Mouse (Mus musculus): ENCODE data around the gene Ankrd6. TPM values are rescaled to one million over a fixed set of nuclear protein-coding genes. Genes with fewer than 3 reads are reported as not detected.

Gene Ankrd6
- total and polyA plus RNA-seq, 3 experiments, result 1.1 to 1.8 TPM; not detected in 1

DNA sequence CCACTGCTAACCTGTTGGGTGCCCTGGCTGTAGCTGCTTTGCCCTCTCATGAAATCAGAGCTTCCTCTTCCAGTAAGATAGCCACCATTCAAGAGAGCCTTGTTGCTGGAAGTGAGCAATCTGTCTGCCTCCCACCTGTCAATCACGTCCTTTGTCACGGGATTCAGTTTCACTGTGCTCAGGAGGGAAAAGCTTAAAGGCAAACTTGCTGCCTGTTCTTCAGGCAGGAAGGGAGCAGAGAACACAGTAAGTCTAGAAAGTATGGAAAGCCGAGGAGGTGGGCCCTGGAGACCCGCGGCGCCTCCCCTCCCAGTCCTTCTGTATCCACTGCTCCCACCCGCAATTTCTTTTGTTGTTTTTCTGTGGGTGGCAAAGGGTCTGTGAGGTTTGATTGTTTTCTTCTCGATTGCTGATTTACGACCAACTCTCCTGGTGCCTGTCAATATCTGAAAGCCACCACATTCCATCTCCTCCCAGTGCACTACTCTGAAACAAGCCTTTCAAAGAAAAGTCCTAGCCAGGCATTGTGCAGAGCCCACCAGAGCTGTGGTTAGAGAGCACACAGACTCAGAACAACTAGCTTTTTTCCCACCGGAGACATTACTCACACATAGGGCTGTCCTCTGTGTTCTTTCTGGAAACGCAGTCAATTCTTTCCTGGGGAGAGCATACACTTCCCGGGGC is 87.1 kb downstream of the Ankrd6 start:
- no peaks in the 10 kb centered on the region for H3K27me3 ChIP-seq (ENCODE audit: control insufficient read depth in 1 of 2, insufficient read depth in 2 of 2, low read length in 2 of 2)
- H3K79me2 ChIP-seq (ENCODE audit: control insufficient read depth, insufficient read depth, low read length, poor library complexity), result no peaks in the 10 kb centered on the region; the same call in 1 of the 2 replicates
- H3K4me3 ChIP-seq (ENCODE audit: control insufficient read depth in 1 of 2, insufficient read depth in 1 of 2, low read depth in 2 of 2, low read length in 2 of 2), result no peak overlapping the region
- no peaks in the 10 kb centered on the region for H3K9me3 ChIP-seq (replicated peaks; ENCODE audit: insufficient read depth, low read length)
- H3K27ac ChIP-seq (ENCODE audit: control insufficient read depth, low read depth, low read length), result no peak overlapping the region
- no peak overlapping the region for H3K9ac ChIP-seq (ENCODE audit: control insufficient read depth, low read depth, low read length, poor library complexity, severe bottlenecking)
- TF ChIP-seq MXI1 (IDR thresholded peaks at IDR 0.05; ENCODE audit: low read depth, low read length), result no peak
- no peak for TF ChIP-seq KAT2A (conservative IDR thresholded peaks at IDR 0.05; ENCODE audit: low read depth, low read length)
- TF ChIP-seq EP300 (IDR thresholded peaks at IDR 0.05; ENCODE audit: low read depth in 1 of 2, low read length in 2 of 2), result no peak
- TF ChIP-seq POLR2AphosphoS5 (IDR thresholded peaks at IDR 0.05; ENCODE audit: borderline replicate concordance, low read depth, low read length), result no peak
- TF ChIP-seq POLR2A (IDR thresholded peaks at IDR 0.05; ENCODE audit: control insufficient read depth in 1 of 2, insufficient read depth in 1 of 2, low read depth in 1 of 2, low read length in 2 of 2, poor library complexity in 1 of 2), result no peak
- TF ChIP-seq E2F4 (IDR thresholded peaks at IDR 0.05; ENCODE audit: borderline replicate concordance, low read depth, low read length), result no peak
- peak; percentile 78 for TF ChIP-seq RCOR1 (IDR thresholded peaks at IDR 0.05; ENCODE audit: low read depth, low read length)
- TF ChIP-seq HCFC1 (IDR thresholded peaks at IDR 0.05; ENCODE audit: low read depth, low read length), result no peak
- no peak for TF ChIP-seq ZKSCAN1 (IDR thresholded peaks at IDR 0.05; ENCODE audit: low read depth, low read length)
- TF ChIP-seq MYB (IDR thresholded peaks at IDR 0.05; ENCODE audit: low read depth, low read length), result no peak
- TF ChIP-seq POLR2AphosphoS2 (IDR thresholded peaks at IDR 0.05; ENCODE audit: low read length), result no peak
- no peak for TF ChIP-seq ETS1 (IDR thresholded peaks at IDR 0.05; ENCODE audit: low read depth, low read length)
- peak; percentile 78 for TF ChIP-seq BHLHE40 (IDR thresholded peaks at IDR 0.05; ENCODE audit: borderline replicate concordance, low read depth, low read length)
- no peak for TF ChIP-seq MAZ (IDR thresholded peaks at IDR 0.05; ENCODE audit: low read depth, low read length)
- no peak for TF ChIP-seq JUND (IDR thresholded peaks at IDR 0.05; ENCODE audit: low read depth, low read length)
- no peak for TF ChIP-seq CTCF (IDR thresholded peaks at IDR 0.05 in 2 of 3, conservative IDR thresholded peaks at IDR 0.05 in 1 of 3; ENCODE audit: control insufficient read depth in 1 of 3, insufficient read depth in 1 of 3, low read depth in 2 of 3, low read length in 3 of 3, poor library complexity in 1 of 3, severe bottlenecking in 1 of 3)
- DNase-seq (ENCODE audit: low read depth, low spot score), result no peak
- peaks cover 0 to 11% of the 10 kb centered on the region in 2 experiments; a peak in 1 of 4 replicates for H3K36me3 ChIP-seq (ENCODE audit: control insufficient read depth in 1 of 2, insufficient read depth in 2 of 2, low read length in 2 of 2)
- peaks cover 7 to 32% of the 10 kb centered on the region in 2 experiments for H3K4me1 ChIP-seq (ENCODE audit: control insufficient read depth in 1 of 2, insufficient read depth in 2 of 2, low read length in 2 of 2)

DNA sequence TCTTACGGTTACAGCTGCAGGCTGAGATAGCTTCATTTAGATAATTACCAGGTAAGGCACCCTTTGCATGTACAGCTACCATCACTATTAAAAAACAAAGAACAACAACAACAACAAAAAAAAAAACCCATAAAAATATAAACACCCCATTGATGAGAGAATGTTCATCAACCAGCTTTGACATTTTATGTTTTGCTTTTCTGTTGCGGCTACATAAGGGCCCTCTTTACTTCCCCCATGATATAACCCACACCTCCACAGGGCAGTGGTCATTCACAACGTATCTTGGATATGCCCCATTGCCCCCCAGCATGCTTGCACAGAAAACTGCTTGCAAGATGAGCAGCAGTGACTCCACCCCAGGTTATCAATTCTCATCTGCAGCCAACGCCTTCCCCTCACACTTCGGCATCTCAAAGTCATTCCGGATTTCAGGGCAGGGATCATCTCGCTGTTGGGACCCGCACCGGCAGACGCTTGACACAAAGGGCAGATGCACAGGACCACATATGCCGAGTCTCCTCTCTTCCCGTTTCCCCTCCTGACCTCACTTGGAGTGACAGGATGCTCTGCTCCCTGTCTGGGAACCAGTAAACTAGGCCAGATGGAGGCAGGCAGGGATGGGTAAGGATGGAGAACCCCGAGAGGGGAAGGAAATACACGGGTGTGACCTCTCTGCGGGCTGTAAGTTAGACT is 87.7 kb downstream of the Ankrd6 start:
- H3K79me2 ChIP-seq (ENCODE audit: control insufficient read depth, insufficient read depth, low read length, poor library complexity), result no peaks in the 10 kb centered on the region; the same call in 1 of the 2 replicates
- no peaks in the 10 kb centered on the region for H3K9me3 ChIP-seq (replicated peaks; ENCODE audit: insufficient read depth, low read length)
- peak overlapping the region; percentile 23 to 30; a peak in 3 of 4 replicates for H3K4me3 ChIP-seq (ENCODE audit: control insufficient read depth in 1 of 2, insufficient read depth in 1 of 2, low read depth in 2 of 2, low read length in 2 of 2)
- no peak overlapping the region for H3K9ac ChIP-seq (ENCODE audit: control insufficient read depth, low read depth, low read length, poor library complexity, severe bottlenecking)
- no peaks in the 10 kb centered on the region for H3K27me3 ChIP-seq (ENCODE audit: control insufficient read depth in 1 of 2, insufficient read depth in 2 of 2, low read length in 2 of 2)
- peak; percentile 62 for DNase-seq (ENCODE audit: low read depth, low spot score)
- peaks cover 0 to 9% of the 10 kb centered on the region in 2 experiments; a peak in 1 of 4 replicates for H3K36me3 ChIP-seq (ENCODE audit: control insufficient read depth in 1 of 2, insufficient read depth in 2 of 2, low read length in 2 of 2)
- H3K27ac ChIP-seq (ENCODE audit: control insufficient read depth, low read depth, low read length), result peak overlapping the region; percentile 81
- peaks cover 7 to 25% of the 10 kb centered on the region in 2 experiments for H3K4me1 ChIP-seq (ENCODE audit: control insufficient read depth in 1 of 2, insufficient read depth in 2 of 2, low read length in 2 of 2)
- no peak for TF ChIP-seq ZKSCAN1 (IDR thresholded peaks at IDR 0.05; ENCODE audit: low read depth, low read length)
- 0 out of 2 replicates have a peak, but pooled peaks have one; percentile 79 for TF ChIP-seq CHD1 (IDR thresholded peaks at IDR 0.05; ENCODE audit: low read depth, low read length)
- no peak for TF ChIP-seq CTCF (IDR thresholded peaks at IDR 0.05 in 2 of 3, conservative IDR thresholded peaks at IDR 0.05 in 1 of 3; ENCODE audit: control insufficient read depth in 1 of 3, insufficient read depth in 1 of 3, low read depth in 2 of 3, low read length in 3 of 3, poor library complexity in 1 of 3, severe bottlenecking in 1 of 3)
- no peak for TF ChIP-seq ETS1 (IDR thresholded peaks at IDR 0.05; ENCODE audit: low read depth, low read length)
- TF ChIP-seq MYC (IDR thresholded peaks at IDR 0.05; ENCODE audit: low read depth, low read length), result 0 out of 2 replicates have a peak, but pooled peaks have one; percentile 29
- TF ChIP-seq NRF1 (IDR thresholded peaks at IDR 0.05; ENCODE audit: insufficient read depth, low read depth, low read length, poor library complexity, severe bottlenecking), result no peak
- TF ChIP-seq USF2 (IDR thresholded peaks at IDR 0.05; ENCODE audit: borderline replicate concordance in 1 of 2, insufficient read depth in 1 of 2, low read depth in 1 of 2, low read length in 2 of 2), result no peak
- no peak for TF ChIP-seq TBP (IDR thresholded peaks at IDR 0.05; ENCODE audit: low read depth, low read length)
- TF ChIP-seq MAX (IDR thresholded peaks at IDR 0.05; ENCODE audit: low read length), result no peak
- TF ChIP-seq MEF2A (IDR thresholded peaks at IDR 0.05; ENCODE audit: extremely low read depth, insufficient replicate concordance, low read depth, low read length, poor library complexity, severe bottlenecking), result no peak
- 0 out of 2 replicates have a peak, but pooled peaks have one; percentile 8 for TF ChIP-seq MAZ (IDR thresholded peaks at IDR 0.05; ENCODE audit: low read depth, low read length)
- peak; percentile 62 for TF ChIP-seq ZNF384 (IDR thresholded peaks at IDR 0.05; ENCODE audit: low read depth, low read length)
- no peak for TF ChIP-seq USF1 (IDR thresholded peaks at IDR 0.05; ENCODE audit: low read depth, low read length)
- TF ChIP-seq POLR2AphosphoS5 (IDR thresholded peaks at IDR 0.05; ENCODE audit: borderline replicate concordance, low read depth, low read length), result no peak
- peak in 1 of 2 experiments; percentile 97; a peak in 1 of 4 replicates for TF ChIP-seq EP300 (IDR thresholded peaks at IDR 0.05; ENCODE audit: low read depth in 1 of 2, low read length in 2 of 2)
- no peak for TF ChIP-seq POLR2A (IDR thresholded peaks at IDR 0.05; ENCODE audit: control insufficient read depth in 1 of 2, insufficient read depth in 1 of 2, low read depth in 1 of 2, low read length in 2 of 2, poor library complexity in 1 of 2)
- TF ChIP-seq GABPA (IDR thresholded peaks at IDR 0.05; ENCODE audit: low read depth, low read length), result no peak
